In genomic region chr1:110775391-110775790, GRCm38 (mm10) we compare ENCODE assay signal across 15 mouse cellular contexts.
DNase-seq lines count a peak whose midpoint lies in the region; TF ChIP-seq lines count a peak whose summit lies in the region.
"Had no signal": no experiment of that assay in that cellular context is flagged by ENCODE, and none has a peak within 500 bp of the region (broad histone marks: within the 10 kb centered on the region; RNA-seq: fewer than 3 reads in every experiment).

No protein-coding gene starts in this region.

- H3K4me3 ChIP-seq in ES-E14 (ENCODE audit: insufficient read depth in 1 of 2, low read depth in 1 of 2, low read length in 2 of 2, poor library complexity in 1 of 2, severe bottlenecking in 1 of 2), result no peak overlapping the region

- H3K36me3 ChIP-seq in ES-E14 (ENCODE audit: control insufficient read depth, insufficient read depth, low read length, poor library complexity, severe bottlenecking), result peaks cover 2% of the 10 kb centered on the region; the same call in 1 of the 2 replicates
- H3K36me3 ChIP-seq: G1E had no signal

- H3K4me1 ChIP-seq in ES-E14 (ENCODE audit: control insufficient read depth in 2 of 2, insufficient read depth in 2 of 2, low read length in 2 of 2, poor library complexity in 1 of 2), result peaks cover 0 to 2% of the 10 kb centered on the region in 2 experiments; a peak in 2 of 4 replicates

- no peak for DNase-seq in ES-E14 (ENCODE audit: low read depth, low spot score)
- DNase-seq in heart, postnatal 4 days, result no peak
- DNase-seq: adrenal gland, adult 2 months; adrenal gland, adult 8-10 months; adrenal gland, postnatal 10 days; adrenal gland, postnatal 14 days; adrenal gland, postnatal 25 days; adrenal gland, postnatal 36 days; B cell, adult 2 months; cerebellum, adult 11 months; cerebellum, adult 11-12 months; cerebellum, adult 18-20 months; cerebellum, adult 2 months; cerebellum, adult 8-10 months had no signal

- peak overlapping the region; percentile 22; the same call in 1 of the 2 replicates for H3K27ac ChIP-seq in ES-E14 (ENCODE audit: insufficient read depth, low read depth, low read length, poor library complexity, severe bottlenecking)

- no peak overlapping the region for H3K9ac ChIP-seq in ES-E14 (ENCODE audit: insufficient read depth, low read depth, low read length, poor library complexity, severe bottlenecking)

- in situ Hi-C loops in ES-E14 (cut with MboI; ENCODE audit: low sequenced_read_pairs in 2 of 2, unreplicated experiment in 2 of 2), result no loop called here

- no peaks in the 10 kb centered on the region for H3K9me3 ChIP-seq in ES-E14 (ENCODE audit: control insufficient read depth, insufficient read depth, low read depth, low read length)

TF ChIP-seq in ES-E14, 5 proteins besides CTCF, POLR2A, EP300 and RAD21:
- TF ChIP-seq MAFK (IDR thresholded peaks at IDR 0.05; ENCODE audit: insufficient read depth, low read depth, low read length) (no peak), ZNF384 (IDR thresholded peaks at IDR 0.05; ENCODE audit: low read depth, low read length) (peak; percentile 90)
